Mouse (Mus musculus): Measurements from ENCODE around the gene Pear1. TPM values are rescaled to one million over a fixed set of nuclear protein-coding genes. Genes with fewer than 3 reads are reported as not detected.

Gene Pear1
- total RNA-seq, 4 experiments from 2014 or later = 3.2 to 7.1 (median 5.1) TPM

DNA sequence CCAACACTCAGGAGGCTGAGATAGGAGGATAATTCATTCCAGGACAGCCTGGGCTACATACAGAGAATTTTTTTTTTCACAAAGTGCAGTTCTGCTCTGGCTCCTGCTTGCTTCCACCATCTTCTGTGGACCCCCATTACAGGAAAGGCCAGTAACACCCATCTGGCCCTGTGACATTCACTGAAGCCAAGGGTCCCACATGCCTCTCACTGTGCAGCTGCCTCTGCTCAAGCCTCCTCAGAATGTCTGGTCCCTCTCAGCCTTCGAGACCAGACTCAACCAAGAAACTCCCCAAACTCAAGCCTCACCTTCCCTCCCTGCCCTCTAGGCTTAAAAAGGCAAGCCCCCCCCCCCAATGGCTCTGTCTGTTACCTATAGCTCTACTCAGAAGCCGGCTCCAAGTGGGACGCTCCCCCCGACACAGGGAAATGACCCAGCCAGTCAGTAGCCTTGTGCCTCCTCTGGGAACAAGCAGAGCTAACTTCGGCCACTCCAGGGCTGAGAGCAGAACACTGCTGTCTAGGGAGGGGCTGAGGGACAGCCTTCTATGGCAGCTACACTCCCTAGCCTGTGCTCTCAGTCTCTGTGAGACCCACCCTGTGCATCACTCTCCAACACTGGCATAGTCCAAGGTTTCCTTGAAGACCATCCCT lies 58.3 kb downstream of the Pear1 start:
- no peak for DNase-seq (ENCODE audit: low spot score in 2 of 2)

DNA sequence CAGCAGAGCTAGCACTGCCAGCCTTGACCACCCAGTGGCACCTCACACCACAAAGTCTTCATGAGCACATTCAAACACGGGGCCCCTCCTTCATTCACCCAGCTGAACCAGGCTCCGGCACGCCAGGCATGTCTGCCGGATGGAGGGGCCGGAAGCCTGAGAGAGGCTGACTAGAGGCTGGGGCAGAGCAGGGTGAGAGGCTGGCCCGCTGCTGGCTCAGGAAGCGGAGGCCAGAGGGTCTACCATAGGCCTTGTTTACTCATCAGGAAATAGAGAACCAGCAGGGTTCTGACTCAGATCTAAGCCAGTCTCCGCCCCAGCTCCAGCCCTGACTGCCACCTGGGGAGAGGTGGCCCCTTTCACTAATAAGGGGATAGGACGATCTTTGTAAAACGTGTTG lies 59.0 kb downstream of the Pear1 start:
- DNase-seq (ENCODE audit: low spot score in 2 of 2) = no peak

DNA sequence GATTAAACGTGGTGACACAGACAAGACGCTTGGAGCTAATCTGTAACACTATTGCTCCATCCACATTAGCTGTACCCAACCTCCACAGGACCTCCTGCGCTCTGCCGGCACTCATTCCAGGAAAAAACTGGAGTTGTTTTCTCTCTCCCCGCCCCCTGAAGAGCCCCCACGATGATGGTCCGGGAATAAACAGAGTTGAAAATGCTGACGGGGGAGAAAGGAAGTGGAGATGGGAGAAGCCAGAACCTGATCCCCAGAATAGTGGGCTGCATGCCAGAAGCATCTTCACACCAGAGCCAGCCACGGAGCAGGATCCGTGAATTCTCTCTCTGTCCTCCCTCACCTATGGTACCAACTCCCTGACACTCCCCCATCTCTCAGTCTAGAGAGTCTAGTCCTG lies 59.6 kb downstream of the Pear1 start:
- no peak for DNase-seq (ENCODE audit: low spot score in 2 of 2)

DNA sequence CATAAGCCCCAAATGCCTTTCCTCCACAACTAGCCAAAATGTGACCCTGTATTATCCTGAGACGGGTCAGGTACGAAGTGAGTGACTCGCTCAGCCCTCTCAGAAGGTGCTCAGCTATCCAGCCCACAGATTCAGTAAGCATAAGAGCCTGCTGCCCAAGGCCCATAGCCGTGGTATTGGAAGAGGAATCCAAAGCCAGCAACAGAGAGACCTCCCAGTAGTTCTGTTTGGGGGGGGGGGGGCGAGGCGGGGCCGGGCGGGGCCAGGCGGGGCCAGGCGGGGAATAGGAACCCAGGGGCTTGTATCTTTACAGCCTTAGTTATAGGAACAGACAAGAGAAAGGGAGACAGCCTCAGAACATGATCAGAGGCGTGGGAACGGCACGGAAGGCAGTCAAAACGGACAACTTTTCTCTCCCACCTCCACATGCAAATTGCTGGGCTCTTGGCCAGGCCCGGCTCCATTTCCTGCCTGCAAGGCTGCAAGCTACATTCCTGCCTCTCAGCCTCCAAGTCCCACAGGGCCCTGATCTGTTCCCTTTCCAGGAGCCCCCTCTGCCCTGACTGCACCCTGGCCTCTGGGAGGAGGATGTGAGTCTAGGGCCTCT lies 60.3 kb downstream of the Pear1 start:
- DNase-seq (ENCODE audit: low spot score in 2 of 2) = peak; percentile 35 to 61

DNA sequence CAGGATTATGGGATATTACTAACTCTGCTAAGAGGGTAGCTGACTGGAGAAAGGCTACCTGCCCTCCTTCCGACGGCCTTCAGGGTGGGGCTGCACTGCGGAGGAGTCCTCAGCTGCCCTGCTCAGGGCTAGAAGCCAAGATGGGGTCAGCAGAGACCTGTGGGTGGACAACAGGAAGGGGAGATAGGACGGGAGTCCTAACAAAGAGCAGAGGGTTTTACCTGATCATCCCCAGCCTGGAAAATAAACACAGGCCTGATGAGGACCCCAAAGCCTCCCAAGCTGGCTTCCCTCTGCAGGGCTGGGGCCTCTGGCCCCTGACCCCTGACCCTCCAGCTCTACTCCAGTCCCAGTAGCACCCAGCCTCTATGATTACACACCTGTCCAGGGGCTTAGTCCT lies 60.9 kb downstream of the Pear1 start:
- no peak for DNase-seq (ENCODE audit: low spot score in 2 of 2)

DNA sequence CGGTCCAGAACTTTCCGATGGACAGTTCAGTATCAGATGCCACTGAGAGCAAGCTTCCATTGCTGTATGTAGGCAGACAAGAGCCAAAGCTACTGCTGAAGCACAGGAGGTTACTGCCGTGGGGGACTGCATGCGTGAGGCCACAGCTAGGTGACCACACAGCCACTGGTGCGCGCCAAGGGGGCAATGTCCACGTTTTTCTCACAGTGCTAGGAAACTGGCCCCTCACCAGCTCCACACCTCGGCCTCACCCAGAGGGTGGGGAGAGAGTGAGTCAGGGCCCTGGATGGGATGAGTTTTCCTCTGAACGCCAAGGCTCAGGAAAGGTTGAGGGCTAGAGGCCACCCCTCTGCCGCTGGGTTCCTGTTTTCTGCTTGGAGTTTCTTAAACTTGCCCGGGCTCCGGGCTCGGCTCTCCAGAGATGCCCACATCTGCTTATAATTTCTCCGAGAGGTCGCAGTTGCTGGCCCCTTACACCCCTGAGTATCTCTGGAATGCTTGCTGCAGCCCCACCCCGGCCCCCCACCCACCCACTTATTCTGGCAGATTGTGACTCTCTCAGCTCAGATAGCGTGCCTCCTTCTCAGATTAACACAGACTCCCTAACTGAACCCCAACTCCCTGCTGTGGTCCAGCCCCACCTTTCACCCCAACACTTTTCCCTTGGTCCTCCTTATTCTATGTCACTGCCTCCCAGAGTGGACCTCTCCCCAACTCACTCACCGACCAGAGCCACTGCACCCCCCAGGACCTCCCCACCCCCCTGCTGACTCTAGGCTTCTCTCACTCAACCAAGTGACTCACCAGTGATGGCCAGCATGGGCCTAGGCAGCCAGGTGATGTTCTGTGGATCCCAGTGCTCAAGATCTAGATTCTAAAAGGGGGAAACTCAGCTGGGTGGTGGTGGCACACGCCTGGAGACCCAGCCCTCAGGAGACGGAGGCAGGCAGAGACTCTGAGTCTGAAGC lies 62.4 kb downstream of the Pear1 start:
- DNase-seq (ENCODE audit: low spot score in 2 of 2) = no peak

DNA sequence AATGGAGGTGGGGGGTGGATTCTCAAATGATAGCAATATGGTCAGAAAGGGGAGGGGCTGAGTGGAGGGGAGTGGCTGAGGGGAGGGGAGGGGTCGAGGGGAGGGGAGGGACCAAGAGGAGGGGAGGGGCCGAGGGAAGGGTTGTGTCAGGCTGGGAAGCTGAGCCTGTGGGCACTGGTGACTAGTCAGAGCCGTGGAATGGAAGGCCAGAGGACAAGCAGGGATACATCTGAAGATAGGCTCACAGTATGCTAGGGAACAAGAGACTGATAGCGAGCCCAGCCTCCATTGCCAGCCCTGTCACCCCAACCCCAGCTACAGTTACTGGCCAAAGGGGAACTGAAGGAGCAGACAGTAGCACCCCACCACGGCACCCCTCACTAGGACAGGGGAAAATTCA lies 65.5 kb downstream of the Pear1 start:
- DNase-seq (ENCODE audit: low spot score in 2 of 2) = no peak

DNA sequence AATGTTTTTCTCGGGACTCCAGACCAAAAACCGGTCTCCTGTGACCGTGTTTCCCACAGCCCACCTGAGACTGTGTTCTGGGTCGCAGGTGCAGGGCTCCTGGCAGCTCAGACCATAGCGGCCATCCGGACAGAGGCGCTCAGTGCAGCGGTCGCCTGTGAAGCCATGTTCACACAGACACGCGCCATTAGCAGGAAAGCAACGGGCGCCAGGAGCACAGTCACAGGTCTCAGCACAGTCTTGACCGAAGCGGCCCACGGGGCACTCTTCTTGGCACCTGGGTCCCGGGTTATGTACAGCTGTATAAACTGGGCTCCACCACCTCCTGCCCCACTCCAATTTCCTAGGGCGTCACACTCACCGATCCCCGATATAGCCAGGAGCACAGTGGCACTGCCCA lies 67.6 kb downstream of the Pear1 start:
- DNase-seq (ENCODE audit: low spot score in 2 of 2) = no peak

DNA sequence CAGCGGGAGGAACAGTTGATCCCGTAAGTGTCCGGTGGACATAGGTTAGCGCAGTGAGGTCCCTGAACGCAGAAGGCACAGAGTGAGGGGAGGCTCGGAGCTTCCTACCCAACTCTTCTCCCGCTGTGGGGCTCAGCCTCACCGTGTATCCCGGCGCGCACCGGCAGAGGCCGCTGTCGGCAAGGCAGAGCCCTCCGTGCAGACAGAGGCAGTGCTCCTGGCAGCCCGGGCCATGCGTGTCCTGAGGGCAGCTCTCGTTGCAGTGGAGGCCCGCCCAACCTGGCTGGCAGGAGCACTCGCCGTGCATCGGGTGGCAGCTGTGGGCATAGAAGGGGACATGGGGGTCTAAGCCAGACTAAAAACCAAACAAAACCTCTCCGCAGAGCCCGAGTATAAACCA lies 68.1 kb downstream of the Pear1 start:
- DNase-seq (ENCODE audit: low spot score in 2 of 2) = peak; percentile 75 to 78

DNA sequence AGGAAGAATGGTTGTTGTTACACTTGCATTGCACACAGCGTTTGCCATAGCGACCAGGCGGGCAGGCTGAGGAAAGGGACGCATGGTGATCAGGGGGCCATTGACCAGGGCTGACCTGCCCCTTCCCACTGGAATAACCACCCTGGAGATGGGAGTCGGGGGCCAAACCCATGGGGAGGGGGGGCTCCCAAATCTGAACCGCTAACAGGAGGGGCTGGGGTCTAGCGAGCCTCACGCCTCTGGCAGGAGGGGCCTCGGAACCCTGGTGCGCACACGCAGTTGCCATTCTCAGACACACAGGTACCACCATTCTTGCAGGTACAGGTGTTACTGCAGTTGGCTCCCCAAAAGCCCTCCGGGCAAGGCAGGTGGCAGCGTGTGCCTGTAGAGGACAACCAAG lies 70.3 kb downstream of the Pear1 start:
- DNase-seq (ENCODE audit: low spot score in 2 of 2) = no peak

DNA sequence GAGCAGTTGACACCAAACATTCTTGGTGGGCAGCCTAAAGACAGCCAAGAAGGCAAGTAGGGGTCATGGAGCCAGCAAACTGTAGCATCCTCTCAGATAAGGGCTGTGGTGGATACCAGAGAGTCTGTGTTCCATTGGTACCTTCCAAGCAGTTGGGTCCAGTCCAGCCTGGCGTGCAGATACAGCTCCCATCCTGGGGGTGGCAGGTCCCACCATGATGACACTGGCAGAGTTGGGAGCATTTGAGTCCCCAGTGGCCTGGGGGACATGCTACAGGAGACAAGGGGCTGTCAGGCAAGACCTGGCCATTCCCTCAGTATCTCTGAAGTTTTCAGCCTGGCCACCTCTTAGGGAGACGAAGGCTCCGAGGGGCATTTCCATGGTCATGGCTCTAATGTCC lies 71.5 kb downstream of the Pear1 start:
- DNase-seq (ENCODE audit: low spot score in 2 of 2) = no peak

DNA sequence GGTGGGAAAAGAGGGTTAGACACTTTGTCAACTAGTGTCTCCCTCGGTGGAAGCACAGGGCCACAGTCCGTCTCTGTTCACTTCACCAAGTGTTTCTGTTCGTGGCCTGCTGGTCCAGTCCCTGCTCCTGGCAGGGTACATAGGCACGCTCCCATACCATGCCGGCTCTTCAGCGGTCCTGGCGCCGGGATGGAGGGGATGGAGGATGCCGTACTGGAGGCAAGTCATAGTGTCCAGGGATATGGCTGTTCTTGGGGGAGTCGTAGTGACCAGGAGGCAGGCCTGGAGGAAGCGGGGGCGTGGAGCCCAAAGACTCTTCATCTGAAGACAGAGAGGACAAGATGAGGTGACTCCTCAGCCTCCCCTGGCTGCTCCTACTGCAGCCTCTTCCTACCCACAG lies 74.1 kb downstream of the Pear1 start:
- DNase-seq (ENCODE audit: low spot score in 2 of 2) = no peak

DNA sequence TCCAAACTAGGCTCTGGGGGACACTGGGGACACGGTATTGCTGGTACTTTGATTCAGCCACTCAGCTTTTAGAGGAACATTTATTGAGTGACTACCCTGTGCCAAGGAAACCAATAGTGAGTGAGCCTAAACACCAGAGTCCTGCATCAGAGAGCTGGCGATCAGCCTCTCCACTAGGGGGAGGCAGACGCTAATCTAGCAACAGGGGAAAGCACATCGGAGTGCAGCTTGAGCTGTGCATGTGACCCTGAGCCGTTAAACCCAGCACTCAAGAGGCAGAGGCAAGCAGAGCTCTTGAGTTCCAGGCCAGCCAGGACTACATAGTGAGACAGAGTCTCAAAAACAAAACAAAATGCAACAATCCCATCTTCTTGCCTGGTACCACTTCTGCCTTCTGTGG lies 75.1 kb downstream of the Pear1 start:
- no peak for DNase-seq (ENCODE audit: low spot score in 2 of 2)

DNA sequence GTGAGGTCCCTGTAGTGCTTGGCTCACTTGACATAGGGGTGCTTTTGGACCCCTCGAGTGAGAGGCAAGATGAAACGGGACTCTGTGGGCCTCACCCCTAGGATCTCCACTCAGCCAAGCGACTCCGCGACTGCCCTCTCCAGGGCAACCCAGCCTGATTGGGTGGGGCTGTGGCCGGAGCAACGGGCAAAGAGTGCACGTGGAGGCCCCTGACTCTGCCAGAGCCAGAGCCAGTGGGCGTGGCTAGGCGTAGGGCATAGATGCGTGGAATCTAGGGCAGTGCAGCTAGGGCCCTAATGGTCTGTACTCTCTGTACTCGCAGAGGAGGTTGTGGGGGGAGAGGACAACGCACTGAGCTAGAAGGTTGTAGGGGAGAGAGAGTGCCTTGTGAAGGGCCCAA lies 75.7 kb downstream of the Pear1 start, which contains the start of gene Lrrc71:
TSS of gene Lrrc71 (minus strand) at position 195 of the 400 bp plus-strand sequence.
- no peak for DNase-seq (ENCODE audit: low spot score in 2 of 2)

DNA sequence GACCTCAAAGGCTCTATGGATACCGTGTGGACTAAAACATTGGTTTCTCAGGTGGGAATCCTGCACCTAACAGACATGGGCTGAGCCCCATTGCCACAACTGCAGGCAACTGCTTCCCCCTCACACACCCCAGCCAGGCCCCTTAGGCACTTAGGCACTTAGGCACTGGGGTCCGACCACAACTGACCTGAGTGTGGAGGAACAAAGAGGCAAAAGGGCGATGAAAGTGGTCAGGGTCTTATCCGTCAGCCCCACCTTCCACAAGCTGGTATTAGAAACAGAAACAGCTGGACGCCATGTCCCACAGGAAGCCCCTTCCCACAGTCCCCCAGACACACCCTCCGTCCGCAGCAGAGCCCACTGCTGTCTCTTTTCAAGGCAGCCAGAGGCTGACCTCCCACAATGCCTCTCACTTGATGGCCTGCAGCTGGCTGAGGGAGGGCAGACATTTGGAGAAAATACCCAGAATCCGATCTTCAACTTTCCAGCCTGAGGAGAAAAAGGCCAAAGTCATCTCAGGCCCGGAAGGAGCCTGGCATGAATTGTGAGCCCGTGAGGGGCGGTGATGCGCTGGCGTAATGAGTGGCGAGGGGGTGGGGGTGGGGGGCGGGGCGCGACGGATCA lies 79.0 kb downstream of the Pear1 start:
- no peak for DNase-seq (ENCODE audit: low spot score in 2 of 2)

DNA sequence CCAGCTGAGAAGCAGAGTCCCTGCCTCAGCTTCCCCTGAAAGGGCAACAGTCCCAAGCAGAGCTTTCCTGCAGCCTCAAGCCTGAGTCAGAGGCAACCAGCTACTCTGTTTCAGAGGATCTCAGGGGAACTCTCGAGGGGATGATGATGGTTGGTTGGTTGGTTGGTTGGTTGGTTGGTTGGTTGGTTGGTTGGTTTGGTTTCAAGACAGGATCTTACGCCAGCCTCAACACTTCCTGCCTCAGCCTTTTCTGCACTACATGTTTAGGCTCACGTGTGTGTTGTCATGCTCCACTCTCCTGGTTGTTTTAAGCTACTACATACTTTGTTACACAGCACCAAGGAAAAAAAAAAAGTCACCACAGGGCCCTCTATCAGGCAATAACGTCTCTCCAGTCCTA lies 80.2 kb downstream of the Pear1 start:
- no peak for DNase-seq (ENCODE audit: low spot score in 2 of 2)

DNA sequence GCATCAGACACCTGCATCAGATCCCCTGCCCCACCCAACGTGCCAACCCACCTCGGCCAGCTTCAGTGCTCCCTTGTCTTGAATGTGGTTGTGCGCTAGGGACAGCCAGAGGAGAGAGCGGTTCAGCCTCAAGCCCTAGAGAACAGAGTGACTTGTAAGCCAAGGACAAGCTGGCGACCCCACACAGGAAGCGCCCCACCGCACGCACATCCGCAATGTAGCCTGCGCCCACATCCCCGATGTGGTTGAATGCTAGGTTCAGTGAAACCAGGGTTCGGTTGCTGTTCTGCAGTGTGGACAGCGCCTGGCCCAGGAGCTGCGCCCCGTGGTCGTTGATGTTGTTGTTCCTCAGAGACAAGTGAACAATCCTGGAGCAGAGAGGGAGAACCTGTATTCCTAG lies 81.4 kb downstream of the Pear1 start:
- no peak for DNase-seq (ENCODE audit: low spot score in 2 of 2)

DNA sequence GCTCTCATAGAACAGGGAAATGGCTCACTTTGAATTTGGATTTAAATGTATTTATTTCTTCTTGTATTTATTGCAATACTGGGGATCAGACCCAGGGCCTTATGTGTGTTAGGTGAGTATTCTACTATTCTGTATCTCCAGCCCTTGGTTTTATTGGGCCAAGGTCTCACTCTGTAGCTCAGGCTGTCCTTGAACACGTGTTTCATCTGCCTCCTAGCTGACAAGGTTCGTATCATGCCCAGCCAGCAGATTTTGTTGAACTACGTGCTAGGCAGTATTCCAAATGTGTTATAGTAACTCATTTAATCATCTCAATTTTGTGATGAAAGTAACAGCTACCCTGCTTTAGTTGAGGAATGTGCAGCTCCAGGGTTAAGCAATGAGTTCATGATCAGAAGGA lies 82.1 kb downstream of the Pear1 start:
- DNase-seq (ENCODE audit: low spot score in 2 of 2) = no peak

DNA sequence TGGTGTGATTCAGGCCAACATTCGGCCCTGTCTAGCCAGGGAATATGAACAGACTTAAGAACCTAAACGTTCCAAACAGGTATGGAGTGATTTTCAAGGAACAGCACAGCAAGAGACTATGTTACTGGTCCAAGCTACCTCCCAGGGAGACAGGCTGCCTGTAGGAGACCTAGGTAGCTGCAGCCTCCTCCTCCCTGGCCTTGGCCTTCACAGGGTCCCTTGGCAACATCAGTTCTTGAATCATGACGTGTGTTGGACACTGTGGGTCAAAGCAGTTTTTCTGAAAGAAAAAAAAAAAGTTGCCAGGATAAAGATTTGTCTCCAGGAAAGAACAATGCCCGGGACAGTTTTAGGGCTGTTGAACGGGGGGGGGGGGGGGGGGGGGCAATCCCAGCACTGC lies 85.2 kb downstream of the Pear1 start:
- DNase-seq (ENCODE audit: low spot score in 2 of 2) = no peak

DNA sequence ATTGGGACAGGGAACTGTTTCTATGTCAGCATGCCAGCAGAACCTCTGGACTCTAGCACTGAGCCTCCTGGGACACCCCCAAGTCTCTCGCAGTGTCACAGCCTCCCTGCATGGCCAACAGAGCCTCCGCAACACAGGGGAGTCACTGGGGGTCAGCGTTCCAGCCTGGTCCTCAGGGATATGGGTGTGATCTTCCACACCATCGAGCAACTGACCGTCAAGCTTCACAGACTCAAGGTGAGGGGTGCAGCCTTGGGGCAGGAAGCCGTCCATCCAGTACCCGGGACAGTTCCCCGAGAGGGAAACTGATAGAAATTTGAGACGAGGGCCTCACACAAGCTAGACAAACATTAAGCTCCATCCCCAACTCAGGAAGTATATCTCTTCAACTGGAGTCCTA lies 88.8 kb downstream of the Pear1 start:
- DNase-seq (ENCODE audit: low spot score in 2 of 2) = no peak

DNA sequence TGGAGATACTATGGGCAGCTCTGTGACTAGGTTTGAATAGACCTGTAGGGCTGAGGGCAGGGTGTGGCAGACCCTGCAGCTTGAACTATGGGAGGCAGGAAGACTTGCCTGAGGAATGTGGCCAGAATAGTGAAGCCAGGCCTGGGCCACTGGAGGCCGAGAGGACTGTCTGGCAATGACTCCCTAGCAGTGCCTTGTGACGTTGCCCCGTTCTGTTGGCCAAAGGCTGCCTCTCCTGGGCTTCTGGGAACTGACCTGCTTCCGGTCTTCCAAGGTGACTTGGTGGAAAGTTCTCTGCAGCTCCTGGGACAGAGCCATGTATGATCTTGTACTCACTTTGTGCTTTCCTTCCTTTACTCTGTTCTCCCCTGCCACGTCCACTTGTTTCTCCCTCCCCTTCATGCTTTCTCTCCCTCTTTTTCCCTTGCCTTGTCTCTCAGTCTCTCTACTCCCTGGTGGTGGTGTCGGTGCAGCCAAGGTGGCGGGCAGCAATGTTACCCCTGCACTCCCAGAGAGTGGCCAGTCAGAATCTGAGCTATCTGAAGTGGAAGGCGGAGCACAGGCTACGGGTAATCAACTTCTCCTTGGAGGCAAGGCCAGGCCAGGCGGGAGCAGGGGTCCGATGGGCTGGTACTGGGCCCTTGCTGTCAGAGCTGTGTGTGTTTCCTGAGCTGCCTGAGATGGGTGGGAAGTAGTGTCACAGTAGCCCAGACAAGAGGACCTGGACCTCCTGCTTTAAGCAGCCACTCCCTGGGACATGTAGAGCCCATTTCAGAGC lies 89.9 kb downstream of the Pear1 start:
- no peak for DNase-seq (ENCODE audit: low spot score in 2 of 2)

Measured in gastrocnemius, adult 8-10 months (tissue).